Mouse (Mus musculus) layer of hippocampus, adult 18-20 months (tissue): ENCODE data around the gene Gm10974. TPM values are rescaled to one million over a fixed set of nuclear protein-coding genes. Genes with fewer than 3 reads are reported as not detected.
A peak's percentile ranks its signal among the peaks of the same experiment; 100 is the strongest.

Source experiments
- DNase-seq, 2 experiments: peaks; one replicate each; pipeline ENCODE4 v3.0.0; 2022; ENCODE audit warnings: low spot score in 2 of 2
- long read RNA-seq: library from polyadenylated mRNA; stranded (forward); transcript quantifications from one replicate; pipeline ENCODE4 v2.0.0, GENCODE M21; 2021
- total RNA-seq, 2 experiments: library from RNA; stranded (reverse); gene quantifications; 2 replicates each; pipeline ENCODE4 v1.2.3; 2021

The Gm10974 gene
- total RNA-seq: not detected
- long read RNA-seq, partial matches to known transcripts: 0 of 1 reads
- long read RNA-seq, other reads (novel, unspliced or antisense): 1 of 1 reads

DNA sequence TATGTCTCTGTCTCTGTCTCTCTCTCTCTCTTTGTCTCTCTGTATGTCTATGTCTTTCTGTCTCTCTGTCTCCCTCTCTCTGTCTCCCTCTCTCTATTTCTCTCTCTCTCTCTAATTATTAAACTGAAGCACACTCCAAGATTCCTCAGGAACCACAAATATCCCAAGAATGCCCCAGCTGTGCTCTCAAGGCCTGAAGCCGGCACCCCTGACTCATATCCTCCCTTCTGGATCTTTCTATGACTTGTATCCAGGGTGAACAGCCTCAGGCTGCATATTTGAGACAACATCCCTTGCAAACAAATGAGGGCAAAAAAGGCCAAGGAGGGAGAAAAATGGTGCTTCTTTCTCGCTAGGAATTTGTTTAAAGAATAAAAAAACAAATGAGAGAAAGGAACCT is at the start of gene Gm10974:
Gene Gm10974 (plus strand): TSS at position 2 of the 400 bp plus-strand sequence.
- DNase-seq: no peak

DNA sequence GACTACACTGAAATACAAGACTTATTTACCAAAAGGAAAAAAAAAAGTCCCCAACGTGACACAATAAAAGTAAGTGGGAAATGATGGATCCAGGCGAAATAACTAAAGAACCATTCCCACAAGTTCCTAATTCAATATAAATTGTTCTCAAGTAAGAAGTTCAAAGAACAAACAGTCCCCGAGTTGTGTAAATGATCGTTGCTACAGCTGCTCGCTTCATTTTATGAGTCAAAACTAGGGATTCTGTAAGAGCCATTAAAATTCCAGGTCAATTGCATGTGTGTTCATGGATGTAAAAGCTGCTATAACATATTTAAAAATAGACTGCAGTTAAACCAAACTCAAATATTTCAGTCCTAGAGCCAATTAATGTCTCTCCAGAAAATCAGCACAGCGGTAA is 47.6 kb upstream of the Gm10974 start:
- no peak for DNase-seq

DNA sequence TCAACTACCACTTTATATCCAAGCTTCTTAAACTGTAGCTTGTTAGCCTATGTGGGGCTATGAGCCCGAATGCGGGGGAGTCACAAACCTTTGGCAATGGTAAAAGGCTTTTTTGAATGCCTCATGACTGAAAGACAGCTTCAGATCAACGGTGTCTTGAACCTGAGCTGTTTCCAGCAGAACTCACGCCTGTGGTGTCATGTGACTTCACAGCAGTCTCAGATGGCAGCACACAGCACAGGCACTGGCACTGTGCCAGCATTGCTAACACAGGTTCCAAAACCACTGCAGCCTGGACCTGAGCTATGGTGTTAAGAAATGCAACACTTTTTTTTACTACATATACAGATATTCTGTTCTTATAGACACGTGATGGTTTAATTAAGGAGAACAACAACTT is 44.7 kb upstream of the Gm10974 start:
- DNase-seq: no peak

DNA sequence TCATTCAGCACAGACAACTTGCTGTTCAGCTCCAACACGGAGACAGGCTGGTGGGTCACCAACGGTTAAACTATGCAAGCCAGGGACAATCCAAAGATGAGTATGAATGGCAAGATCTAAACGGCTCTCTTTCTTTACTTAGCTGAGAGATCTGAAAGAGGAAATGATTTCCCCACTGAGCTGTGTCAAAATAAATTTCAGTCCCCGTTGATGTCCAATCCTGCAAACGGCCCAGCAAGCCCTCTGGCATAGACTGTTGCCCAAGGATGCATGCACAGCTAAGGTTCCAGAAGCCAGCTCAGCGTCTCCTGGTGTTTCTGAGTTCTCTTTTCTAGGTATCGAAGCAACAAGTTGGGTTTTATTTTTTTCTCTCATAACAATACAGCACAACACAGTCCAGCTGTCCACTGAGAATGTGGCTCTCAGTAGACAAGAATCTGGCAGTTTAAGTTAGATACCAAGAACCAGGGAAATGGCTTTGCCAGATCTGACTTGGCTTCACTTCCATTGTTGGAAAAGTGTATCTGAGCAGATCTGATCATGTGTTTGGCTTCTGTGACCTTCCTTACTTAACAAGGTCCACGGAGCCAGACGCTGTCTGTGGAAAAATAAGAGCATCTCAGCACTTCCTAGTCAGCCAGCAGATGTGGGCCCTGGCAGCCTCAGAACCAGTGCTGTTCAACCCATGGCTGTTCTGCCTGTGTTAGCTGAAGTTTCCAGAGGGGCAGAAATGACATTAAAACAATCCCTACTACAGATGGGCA is 42.3 kb upstream of the Gm10974 start:
- DNase-seq: no peak

DNA sequence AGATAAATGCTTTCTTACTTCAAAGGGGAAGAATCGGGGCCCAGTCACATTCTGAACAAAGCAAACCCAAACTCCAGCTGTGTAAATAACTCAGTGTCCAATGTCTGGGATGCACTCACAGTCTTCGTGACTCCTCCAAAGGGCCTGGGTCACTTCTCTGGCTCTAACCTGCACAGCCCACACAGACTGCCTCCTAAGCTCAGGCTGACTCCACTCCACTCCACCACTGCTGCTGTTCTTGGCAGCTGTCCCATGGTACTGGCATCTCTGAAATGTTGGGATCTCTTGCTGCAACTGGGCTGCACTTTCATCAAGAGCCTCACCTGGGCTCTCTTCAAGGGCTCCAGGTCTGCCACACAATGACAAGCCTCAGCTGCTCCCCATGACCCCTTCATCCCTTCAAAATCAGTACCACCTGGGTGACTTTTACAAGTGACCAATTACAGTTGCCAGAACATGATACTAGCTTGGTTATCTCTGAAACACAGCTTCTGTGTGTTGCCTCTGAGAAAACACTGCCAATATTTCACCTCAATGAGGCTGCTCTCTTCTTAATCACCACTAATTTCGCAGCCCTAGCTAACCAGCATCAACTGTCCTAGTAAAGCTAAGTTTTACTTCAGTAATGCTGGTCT is 40.2 kb upstream of the Gm10974 start:
- no peak for DNase-seq

DNA sequence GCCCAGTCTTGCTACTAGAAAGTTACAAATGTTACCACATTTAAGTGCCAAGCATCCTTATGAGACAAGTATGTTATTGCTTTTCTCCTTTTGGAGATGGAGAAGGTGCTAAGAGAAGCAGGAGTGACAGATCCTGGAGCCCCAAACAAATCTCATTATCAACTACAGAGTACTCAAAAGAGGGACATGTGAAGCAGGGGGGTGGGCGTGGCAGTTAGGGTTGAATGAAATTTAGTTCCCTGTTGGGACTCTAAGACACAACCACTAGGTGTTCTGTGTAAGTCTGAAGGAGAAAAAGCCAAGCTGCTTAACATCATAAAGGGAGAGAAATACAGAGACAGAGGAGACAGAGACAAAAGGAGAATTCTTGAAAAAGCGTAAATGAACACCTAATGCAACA is 38.2 kb upstream of the Gm10974 start:
- no peak for DNase-seq

DNA sequence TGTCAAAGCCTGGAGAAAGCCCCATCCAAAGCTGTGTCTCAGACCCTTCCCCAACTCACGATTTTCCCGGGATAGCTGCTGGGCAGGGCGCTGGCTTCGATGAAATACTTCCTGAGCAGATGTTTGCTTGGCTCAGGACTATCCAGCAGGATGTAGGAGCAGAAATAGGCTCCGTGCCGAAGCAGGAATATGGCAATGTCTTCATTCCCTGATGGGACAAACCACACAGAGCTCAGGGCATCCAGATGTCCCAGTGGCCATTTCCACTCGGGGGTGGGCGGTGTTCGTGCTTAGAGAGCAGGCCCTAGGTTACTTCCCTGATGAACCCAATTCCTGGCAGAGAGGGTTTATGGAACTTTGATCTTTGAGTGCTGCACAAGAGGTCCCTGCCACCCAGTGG is 35.1 kb upstream of the Gm10974 start:
- DNase-seq: no peak

DNA sequence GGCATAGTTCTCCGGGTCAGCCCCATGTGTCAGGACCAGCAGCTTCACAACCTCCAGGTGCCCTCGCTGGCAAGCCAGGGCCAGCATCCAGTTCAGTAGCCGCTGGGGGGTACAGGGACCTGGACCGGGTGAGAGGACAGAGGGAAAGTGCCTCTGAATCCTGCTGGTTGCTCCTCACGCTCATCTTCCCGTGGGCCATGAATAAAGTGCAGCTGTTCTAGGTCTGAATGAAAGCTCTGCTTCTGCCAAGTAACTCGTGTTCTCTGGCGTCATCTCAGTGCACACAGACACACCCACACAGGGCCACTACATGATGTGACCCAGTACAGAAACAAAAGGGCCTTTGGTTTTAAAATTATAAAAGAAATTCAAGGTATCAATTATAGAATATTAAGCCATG is 33.4 kb upstream of the Gm10974 start:
- no peak for DNase-seq

DNA sequence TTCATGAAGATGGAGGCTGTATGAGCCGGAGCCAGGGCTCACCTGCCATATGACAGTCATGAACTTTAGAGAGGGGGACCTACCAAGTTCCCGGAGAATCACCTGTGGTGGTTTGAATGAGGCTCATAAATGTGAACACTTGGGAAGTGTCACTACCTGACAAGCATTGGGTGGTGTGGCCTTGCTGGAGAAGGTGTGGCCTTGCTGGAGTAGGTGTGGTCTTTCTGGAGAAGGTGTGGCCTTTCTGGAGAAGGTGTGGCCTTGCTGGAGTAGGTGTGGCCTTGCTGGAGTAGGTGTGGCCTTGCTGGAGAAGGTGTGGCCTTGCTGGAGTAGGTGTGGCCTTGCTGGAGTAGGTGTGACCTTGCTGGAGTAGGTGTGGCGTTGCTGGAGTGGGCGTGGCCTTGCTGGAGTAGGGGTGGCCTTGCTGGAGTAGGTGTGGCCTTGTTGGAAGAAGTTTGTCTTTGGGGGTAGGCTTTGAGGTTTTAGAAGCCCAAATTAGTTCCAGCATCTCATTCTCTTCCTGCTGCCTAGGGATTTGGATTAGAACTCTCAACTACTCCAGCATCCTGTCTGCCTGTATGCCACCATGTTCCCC is 31.7 kb upstream of the Gm10974 start:
- DNase-seq: no peak

DNA sequence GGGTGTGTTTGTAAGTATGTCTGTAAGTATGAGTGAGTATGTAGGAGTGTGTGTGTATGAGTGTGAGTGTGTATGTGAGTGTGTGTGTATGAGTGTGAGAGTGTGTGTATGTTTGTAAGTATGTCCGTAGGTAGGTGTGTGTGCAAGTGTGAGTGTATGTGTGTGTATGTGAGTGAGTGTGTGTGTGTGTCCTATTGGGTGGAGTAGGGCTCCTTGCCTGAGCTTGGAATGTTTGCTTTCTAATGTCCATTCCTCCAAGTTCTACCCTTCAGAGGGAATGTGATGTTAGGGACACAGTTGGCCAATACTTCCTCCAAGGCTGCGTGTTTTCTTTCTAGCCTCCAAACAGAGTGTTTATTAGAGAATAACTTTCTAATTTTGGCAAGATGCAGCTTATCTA is 28.8 kb upstream of the Gm10974 start:
- DNase-seq: no peak

DNA sequence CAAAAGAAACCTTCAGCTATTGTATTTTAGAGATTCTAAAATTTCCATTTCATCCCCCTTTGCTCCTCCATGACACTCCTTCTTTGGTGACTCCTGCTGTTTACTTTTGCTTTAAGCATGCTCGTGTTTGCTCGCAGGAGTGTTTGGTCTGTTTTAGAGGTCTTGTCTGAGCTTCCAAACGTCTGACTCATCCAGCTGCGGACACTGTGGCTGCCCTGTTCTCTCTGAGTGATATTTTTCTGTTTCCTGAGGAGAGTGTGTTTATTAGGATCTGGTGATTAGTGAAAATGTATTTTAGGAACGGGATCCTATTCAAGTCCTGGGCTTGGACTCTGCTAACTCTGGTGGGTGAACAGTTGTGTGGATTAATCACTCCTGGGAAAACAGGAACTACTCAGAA is 26.1 kb upstream of the Gm10974 start:
- no peak for DNase-seq

DNA sequence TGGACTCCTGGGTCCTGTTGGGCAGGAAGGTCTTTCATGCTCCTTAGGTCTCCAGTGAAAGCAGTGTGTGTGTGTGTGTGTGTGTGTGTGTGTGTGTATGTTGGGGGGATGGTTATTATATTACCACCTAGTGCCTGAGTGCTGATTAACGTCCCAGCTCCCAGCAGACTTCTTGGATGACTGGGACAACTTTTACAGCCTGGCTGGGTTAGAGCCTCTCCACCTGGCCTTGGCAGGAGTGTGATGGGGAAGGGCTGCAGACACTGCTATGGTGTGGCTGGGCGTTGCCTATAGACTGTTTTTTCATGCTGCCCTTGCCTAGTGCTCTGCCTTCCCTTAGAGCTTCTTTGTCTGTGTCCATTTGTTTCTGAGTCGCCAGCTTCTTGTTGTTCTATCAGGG is 25.7 kb upstream of the Gm10974 start:
- no peak for DNase-seq

DNA sequence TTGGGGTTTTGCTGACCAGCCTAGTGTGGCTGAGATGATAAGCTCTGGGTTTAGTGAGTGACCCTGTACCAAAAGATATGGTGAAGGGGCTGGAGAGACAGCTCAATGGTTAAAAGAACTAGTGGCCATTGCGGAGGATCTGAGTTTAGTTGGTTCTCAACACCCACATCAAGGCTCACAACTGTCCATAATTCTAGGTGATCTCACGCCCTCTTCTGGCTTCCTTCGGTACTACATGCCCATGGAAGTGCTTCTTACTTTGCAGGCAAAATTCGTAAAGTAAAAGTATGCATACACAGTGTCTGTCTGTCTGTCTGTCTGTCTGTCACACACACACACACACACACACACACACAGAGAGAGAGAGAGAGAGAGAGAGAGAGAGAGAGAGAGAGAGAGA is 23.4 kb upstream of the Gm10974 start:
- peak in 1 of 2 experiments; percentile 56 for DNase-seq

DNA sequence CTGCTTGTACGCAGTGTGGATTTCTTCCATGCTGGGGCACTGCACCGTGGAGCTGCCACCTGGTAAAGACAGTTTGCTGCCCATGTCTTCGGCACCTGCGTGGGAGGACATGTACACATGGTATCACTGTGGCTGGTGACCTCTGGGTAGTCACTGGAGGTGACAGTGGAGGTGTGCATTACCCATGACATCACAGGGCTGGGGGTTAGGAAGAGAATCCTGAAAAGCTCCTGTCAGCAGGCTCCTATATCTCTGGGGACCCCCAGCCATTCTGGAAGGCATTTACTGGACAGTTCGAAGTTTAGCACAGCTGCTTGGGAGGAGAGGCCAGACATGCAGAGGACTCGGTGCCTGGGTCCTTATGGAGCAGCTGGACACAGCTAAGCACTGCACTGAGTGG is 22.9 kb upstream of the Gm10974 start:
- no peak for DNase-seq

DNA sequence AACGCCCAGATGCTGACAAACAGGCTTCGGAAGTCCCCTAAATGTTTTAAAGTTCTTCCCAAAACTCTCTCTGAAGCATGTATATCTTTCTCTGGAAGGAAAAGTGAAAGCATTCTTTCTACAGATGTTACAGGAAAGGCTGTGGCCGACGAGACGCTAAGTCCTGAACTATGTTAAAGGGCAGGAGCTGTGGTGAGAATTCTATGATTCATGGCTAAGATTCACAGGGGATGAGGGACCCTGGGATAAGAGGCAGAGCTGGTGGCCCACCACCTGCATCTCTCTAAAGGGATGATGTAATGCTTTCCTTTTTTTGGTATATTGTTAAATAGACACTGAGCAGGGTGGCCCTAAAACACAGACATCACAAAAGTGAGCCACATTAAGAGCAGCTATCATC is 22.4 kb upstream of the Gm10974 start:
- DNase-seq: no peak

DNA sequence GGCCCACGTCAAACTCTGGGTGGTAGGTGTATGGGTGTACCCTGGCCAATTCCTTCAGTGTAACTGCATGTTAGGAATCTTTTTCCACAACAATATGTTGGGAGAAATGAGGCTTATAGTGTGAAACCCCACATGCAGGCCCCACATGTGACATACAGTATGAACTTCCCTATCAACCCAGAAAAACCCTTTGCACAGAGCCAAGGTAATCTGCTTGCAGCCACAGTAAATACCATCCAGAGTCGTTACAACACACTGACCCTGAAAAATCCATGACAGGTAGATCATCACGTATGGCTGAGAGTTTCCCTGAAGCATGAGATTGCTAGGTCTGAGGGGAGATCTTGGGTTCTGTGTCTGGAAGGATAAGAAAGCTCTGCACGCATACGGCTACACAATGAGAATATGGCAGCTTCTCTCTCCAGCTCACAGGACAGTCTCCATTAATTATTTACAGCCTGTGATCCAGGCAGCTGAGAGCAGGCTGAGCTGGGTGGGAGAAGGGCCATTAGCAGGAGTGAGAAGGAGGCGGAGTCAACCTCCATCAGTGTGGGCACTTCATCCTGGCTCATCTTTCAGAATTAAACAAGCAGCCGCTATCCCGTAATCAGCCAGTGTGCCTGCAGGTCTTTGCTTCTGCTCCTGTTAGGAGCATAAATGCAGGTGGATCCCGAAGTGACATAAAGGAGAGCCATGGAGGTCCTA is 18.6 kb upstream of the Gm10974 start:
- DNase-seq: no peak

DNA sequence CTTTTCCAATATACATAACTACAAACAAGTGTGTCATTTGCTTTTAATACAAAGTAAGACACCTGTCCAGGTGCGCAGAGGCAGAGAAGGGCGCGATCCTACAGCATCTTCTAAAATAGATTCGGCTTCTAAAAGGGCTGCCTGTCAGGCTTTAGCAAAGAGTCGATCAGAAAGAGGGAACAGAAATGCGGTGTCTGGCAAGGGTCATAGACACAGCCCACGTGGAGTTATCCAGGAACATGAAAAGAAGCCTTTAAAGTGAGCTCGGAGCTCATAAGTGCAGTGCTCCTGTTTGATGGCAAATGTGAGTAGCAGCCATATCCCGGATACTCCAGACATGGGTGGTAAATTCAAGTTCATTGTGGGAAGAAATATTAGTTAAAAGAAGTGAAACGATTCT is 17.1 kb upstream of the Gm10974 start:
- DNase-seq: no peak

DNA sequence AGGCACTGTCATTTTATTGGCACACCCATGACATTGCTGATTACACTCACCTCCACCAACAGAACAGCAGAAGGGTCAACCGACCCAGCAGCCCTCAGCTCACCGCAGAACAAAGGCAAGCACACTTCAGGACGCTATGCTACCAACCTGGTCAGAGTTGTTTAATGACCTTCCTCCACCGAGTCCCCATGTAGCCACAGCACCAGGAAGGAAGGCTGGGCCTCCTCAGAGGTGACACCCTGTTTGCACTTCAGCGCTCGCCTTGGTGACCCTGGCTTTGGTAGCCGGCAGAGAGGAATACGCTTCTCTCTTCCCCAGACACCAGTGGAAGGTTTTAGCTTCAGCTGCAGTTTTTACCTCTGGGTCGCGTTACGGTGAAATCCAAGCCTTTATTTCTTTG is 16.0 kb upstream of the Gm10974 start:
- DNase-seq: no peak

DNA sequence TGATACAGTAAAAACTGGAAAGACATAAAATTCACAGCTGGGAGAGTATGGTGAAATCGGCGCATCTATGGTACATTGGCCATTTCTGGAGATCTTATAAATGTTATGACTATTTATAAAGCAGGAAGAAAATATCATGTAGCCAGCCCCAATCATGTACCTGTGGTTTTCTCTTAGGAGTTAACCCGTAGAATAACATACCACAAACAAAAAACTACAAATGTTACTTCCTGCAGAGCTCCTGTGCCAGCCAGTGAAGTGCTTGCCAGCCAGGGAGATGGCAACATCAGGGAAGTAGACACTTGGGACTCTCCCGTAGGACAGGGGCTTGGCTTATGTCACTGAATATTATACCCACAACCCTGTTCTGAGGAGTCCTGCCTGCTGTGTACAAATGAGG is 14.6 kb upstream of the Gm10974 start:
- DNase-seq: no peak

DNA sequence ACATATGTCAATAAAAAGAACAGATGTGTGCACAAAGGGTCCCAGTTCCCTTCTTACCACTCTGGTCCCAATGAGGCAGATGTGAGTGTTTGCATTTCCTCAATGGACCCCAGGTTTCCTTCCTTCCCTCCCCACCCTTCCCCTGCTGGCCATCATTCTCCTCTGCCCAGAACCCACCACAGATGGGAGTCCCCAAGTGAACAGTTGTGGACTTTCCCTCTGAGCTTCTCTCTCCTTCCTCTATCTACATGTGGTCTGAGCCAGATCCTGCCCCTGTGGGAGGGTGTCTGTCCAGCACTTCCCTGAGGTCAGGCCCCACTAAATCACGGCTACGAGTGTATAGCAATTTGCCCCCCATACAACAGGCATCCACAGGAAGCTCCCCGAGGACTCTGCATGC is 10.8 kb upstream of the Gm10974 start:
- no peak for DNase-seq

DNA sequence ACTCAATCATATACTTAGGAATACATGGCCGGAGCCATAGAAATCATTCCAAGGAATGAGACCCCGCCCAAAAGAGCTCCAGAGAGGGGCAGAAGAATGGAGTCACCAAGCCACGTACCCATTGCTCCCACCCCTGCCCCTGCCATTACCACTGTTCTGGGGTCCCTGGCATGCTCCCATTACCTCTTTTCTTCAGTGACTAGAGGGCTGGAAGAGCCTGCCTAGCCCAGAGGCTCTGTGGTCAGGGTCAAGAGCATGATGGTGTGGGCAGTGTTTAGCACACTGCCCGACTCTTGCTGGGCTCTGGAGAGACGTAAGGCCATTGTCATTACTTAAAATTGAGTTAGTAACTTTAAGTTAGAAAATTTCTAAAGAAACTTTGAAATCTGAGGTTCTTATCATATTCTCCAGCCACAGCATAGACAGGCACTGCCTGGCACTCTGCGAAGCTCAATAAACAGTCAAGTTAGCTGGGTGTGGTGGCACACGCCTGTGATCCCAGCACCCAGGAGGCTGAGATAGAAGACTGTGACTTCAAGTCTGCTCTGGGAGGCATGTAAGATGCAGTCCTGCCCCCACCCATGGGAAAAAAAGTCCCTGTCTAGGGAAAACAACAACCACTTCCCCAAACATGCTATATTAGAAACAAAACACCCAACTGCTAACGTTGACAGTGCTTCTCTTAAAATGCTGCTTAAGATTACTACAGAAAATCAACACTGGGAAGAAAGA is 9.7 kb upstream of the Gm10974 start:
- no peak for DNase-seq
